Comparison of ENCODE assay signal across 13 mouse cellular contexts in the genomic region with DNA sequence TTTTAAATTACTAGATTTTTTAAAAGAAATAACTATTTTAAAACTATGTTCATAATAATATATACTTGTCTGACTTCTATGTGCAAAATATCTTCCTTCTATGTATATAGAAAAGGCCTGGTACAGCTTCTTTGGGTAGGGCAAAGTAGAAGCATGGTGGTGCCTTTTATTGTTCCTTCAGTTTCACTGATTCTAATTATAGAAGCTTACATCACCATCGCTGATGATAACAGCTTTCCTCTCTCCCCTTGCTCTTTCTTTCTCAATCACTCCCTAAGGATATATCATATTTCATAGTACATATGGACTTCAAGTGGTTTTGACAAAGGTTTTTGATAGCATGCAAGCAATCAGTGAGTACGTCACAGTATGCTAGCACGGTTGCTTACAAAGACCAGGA.
DNase-seq lines count a peak whose midpoint lies in the region; ATAC-seq and TF ChIP-seq lines count a peak whose summit lies in the region.
"Had no signal": no experiment of that assay in that cellular context is flagged by ENCODE, and none has a peak within 500 bp of the region (broad histone marks: within the 10 kb centered on the region; RNA-seq: fewer than 3 reads in every experiment).

No protein-coding gene starts in this region.

- intact Hi-C loops in heart, adult 2 months (cut with DNase I) = no loop called here

- H3K27me3 ChIP-seq in heart, embryonic 11.5 days (ENCODE audit: control insufficient read depth, insufficient read depth, low read length) = no peaks in the 10 kb centered on the region
- no peaks in the 10 kb centered on the region for H3K27me3 ChIP-seq in heart, adult 2 months (ENCODE audit: control insufficient read depth, insufficient read depth, low read length)
- no peaks in the 10 kb centered on the region for H3K27me3 ChIP-seq in midbrain, embryonic 14.5 days (ENCODE audit: control insufficient read depth, insufficient read depth, low read length)
- no peaks in the 10 kb centered on the region for H3K27me3 ChIP-seq in midbrain, embryonic 11.5 days (ENCODE audit: control insufficient read depth, insufficient read depth, low read length)
- H3K27me3 ChIP-seq in forebrain, postnatal 0 days (ENCODE audit: insufficient read depth, low read length) = no peaks in the 10 kb centered on the region
- no peaks in the 10 kb centered on the region for H3K27me3 ChIP-seq in kidney, embryonic 16.5 days (ENCODE audit: insufficient read depth, low read length)
- H3K27me3 ChIP-seq: liver, embryonic 13.5 days had no signal

- no peaks in the 10 kb centered on the region; the same call in 1 of the 2 replicates for H3K36me3 ChIP-seq in heart, embryonic 11.5 days (ENCODE audit: control insufficient read depth, insufficient read depth, low read length)
- H3K36me3 ChIP-seq in heart, adult 2 months (ENCODE audit: control insufficient read depth, insufficient read depth, low read length) = peaks cover 2% of the 10 kb centered on the region; the same call in 1 of the 2 replicates
- no peaks in the 10 kb centered on the region for H3K36me3 ChIP-seq in midbrain, embryonic 14.5 days (ENCODE audit: control insufficient read depth, insufficient read depth, low read length)
- no peaks in the 10 kb centered on the region for H3K36me3 ChIP-seq in midbrain, embryonic 11.5 days (ENCODE audit: control insufficient read depth, insufficient read depth, low read length)
- H3K36me3 ChIP-seq in forebrain, postnatal 0 days (ENCODE audit: insufficient read depth) = no peaks in the 10 kb centered on the region
- H3K36me3 ChIP-seq in kidney, embryonic 16.5 days (ENCODE audit: insufficient read depth, low read length) = peaks cover 4% of the 10 kb centered on the region

- no peak for TF ChIP-seq CTCF in heart, adult 2 months (IDR thresholded peaks at IDR 0.05)
- TF ChIP-seq CTCF in forebrain, postnatal 0 days (IDR thresholded peaks at IDR 0.05; ENCODE audit: low read depth) = no peak

- no peak for ATAC-seq in heart, embryonic 11.5 days (replicated peaks; ENCODE audit: insufficient number of reproducible peaks, low FRiP score, low TSS enrichment)
- no peak for ATAC-seq in midbrain, embryonic 14.5 days (ENCODE audit: low FRiP score, low TSS enrichment)
- no peak for ATAC-seq in midbrain, embryonic 11.5 days (ENCODE audit: low FRiP score)
- ATAC-seq in forebrain, postnatal 0 days = peak; percentile 67
- ATAC-seq in kidney, embryonic 16.5 days (ENCODE audit: low FRiP score, low TSS enrichment) = no peak

- peaks cover 7% of the 10 kb centered on the region for H3K4me1 ChIP-seq in heart, embryonic 11.5 days (ENCODE audit: control insufficient read depth, insufficient read depth, low read length)
- H3K4me1 ChIP-seq in heart, adult 2 months (ENCODE audit: control insufficient read depth, insufficient read depth, low read length) = peaks cover 1% of the 10 kb centered on the region; the same call in 1 of the 2 replicates
- peaks cover 4% of the 10 kb centered on the region; the same call in 1 of the 2 replicates for H3K4me1 ChIP-seq in midbrain, embryonic 14.5 days (ENCODE audit: control insufficient read depth, insufficient read depth, low read length)
- H3K4me1 ChIP-seq in midbrain, embryonic 11.5 days (ENCODE audit: control insufficient read depth, insufficient read depth, low read length) = no peaks in the 10 kb centered on the region
- 0 out of 2 replicates have a peak, but pooled peaks cover 4% of the 10 kb centered on the region for H3K4me1 ChIP-seq in forebrain, postnatal 0 days (ENCODE audit: insufficient read depth)
- no peaks in the 10 kb centered on the region for H3K4me1 ChIP-seq in kidney, embryonic 16.5 days (ENCODE audit: insufficient read depth, low read length)

- no peak overlapping the region for H3K4me3 ChIP-seq in heart, embryonic 11.5 days (ENCODE audit: low read depth, low read length)
- H3K4me3 ChIP-seq in heart, adult 2 months = no peak overlapping the region
- H3K4me3 ChIP-seq in midbrain, embryonic 14.5 days (replicated peaks; ENCODE audit: low read depth, low read length) = no peak overlapping the region
- no peak overlapping the region for H3K4me3 ChIP-seq in midbrain, embryonic 11.5 days (ENCODE audit: low read depth, low read length)
- H3K4me3 ChIP-seq in forebrain, postnatal 0 days (ENCODE audit: low read depth, low read length) = no peak overlapping the region
- no peak overlapping the region for H3K4me3 ChIP-seq in kidney, embryonic 16.5 days (ENCODE audit: low read length)
- H3K4me3 ChIP-seq: liver, embryonic 13.5 days had no signal

- no peak for TF ChIP-seq EP300 in heart, adult 2 months (IDR thresholded peaks at IDR 0.05; ENCODE audit: insufficient read depth, low read depth, low read length)

- DNase-seq in heart, adult 2 months = no peak
- DNase-seq in midbrain, embryonic 14.5 days = peak; percentile 22
- no peak for DNase-seq in midbrain, embryonic 11.5 days (ENCODE audit: low spot score, missing footprints)
- DNase-seq in forebrain, postnatal 0 days = peak; percentile 49
- DNase-seq in retina, embryonic 14.5 days (ENCODE audit: low spot score) = peak; percentile 31
- no peak for DNase-seq in layer of hippocampus, adult 9-11 months
- DNase-seq: cerebellum, adult 9-11 months; gastrocnemius, postnatal 36 days; liver, embryonic 13.5 days; right cerebral cortex, postnatal 4 days had no signal

- H3K79me2 ChIP-seq in heart, adult 2 months (replicated peaks; ENCODE audit: control insufficient read depth, insufficient read depth, low read length) = no peaks in the 10 kb centered on the region

- H3K9ac ChIP-seq in heart, embryonic 11.5 days (ENCODE audit: low read depth, low read length) = no peak overlapping the region
- no peak overlapping the region for H3K9ac ChIP-seq in heart, adult 2 months (ENCODE audit: low read depth, low read length)
- no peak overlapping the region for H3K9ac ChIP-seq in midbrain, embryonic 14.5 days (replicated peaks; ENCODE audit: low read length)
- H3K9ac ChIP-seq in midbrain, embryonic 11.5 days (ENCODE audit: low read length) = no peak overlapping the region
- peak overlapping the region; percentile 33; the same call in 1 of the 2 replicates for H3K9ac ChIP-seq in forebrain, postnatal 0 days
- H3K9ac ChIP-seq in kidney, embryonic 16.5 days (replicated peaks; ENCODE audit: low read length) = no peak overlapping the region
- H3K9ac ChIP-seq: liver, embryonic 13.5 days had no signal

- 0 out of 2 replicates have a peak overlapping the region, but pooled peaks have one; percentile 10 for H3K4me2 ChIP-seq in heart, embryonic 11.5 days
- no peak overlapping the region for H3K4me2 ChIP-seq in midbrain, embryonic 14.5 days (ENCODE audit: low read length)
- H3K4me2 ChIP-seq in midbrain, embryonic 11.5 days = no peak overlapping the region
- H3K4me2 ChIP-seq in forebrain, postnatal 0 days (ENCODE audit: low read depth) = no peak overlapping the region
- no peak overlapping the region for H3K4me2 ChIP-seq in kidney, embryonic 16.5 days (replicated peaks; ENCODE audit: low read depth, low read length)
- H3K4me2 ChIP-seq: liver, embryonic 13.5 days had no signal

- H3K9me3 ChIP-seq in heart, embryonic 11.5 days (replicated peaks; ENCODE audit: control insufficient read depth, low read length) = no peaks in the 10 kb centered on the region
- no peaks in the 10 kb centered on the region for H3K9me3 ChIP-seq in midbrain, embryonic 14.5 days (ENCODE audit: control insufficient read depth, low read length)
- no peaks in the 10 kb centered on the region for H3K9me3 ChIP-seq in midbrain, embryonic 11.5 days (ENCODE audit: control insufficient read depth, low read length)
- H3K9me3 ChIP-seq in forebrain, postnatal 0 days (ENCODE audit: low read length) = no peaks in the 10 kb centered on the region
- H3K9me3 ChIP-seq in kidney, embryonic 16.5 days (ENCODE audit: low read length) = no peaks in the 10 kb centered on the region
- H3K9me3 ChIP-seq: liver, embryonic 13.5 days had no signal

- no peak for TF ChIP-seq POLR2A in heart, adult 2 months (IDR thresholded peaks at IDR 0.05; ENCODE audit: insufficient read depth, low read depth, low read length)

- H3K27ac ChIP-seq in heart, embryonic 11.5 days (ENCODE audit: low read depth, low read length) = 0 out of 2 replicates have a peak overlapping the region, but pooled peaks have one; percentile 41
- no peak overlapping the region for H3K27ac ChIP-seq in heart, adult 2 months
- peak overlapping the region; percentile 3; the same call in 1 of the 2 replicates for H3K27ac ChIP-seq in midbrain, embryonic 14.5 days (replicated peaks; ENCODE audit: low read depth, low read length)
- no peak overlapping the region for H3K27ac ChIP-seq in midbrain, embryonic 11.5 days (ENCODE audit: low read depth, low read length)
- H3K27ac ChIP-seq in forebrain, postnatal 0 days (ENCODE audit: low read depth, low read length) = peak overlapping the region; percentile 70; the same call in 1 of the 2 replicates
- H3K27ac ChIP-seq in kidney, embryonic 16.5 days (ENCODE audit: low read length) = no peak overlapping the region
- H3K27ac ChIP-seq: kidney, postnatal 0 days; liver, embryonic 13.5 days had no signal

- 46% methylated on average over 3 of the region's 3 CpGs for WGBS in heart, embryonic 11.5 days (ENCODE audit: insufficient replicate concordance)
- 48% methylated on average over 3 of the region's 3 CpGs for WGBS in heart, adult 2 months
- WGBS in midbrain, embryonic 14.5 days = 64% methylated on average over 3 of the region's 3 CpGs
- WGBS in midbrain, embryonic 11.5 days = 92% methylated on average over 3 of the region's 3 CpGs
- 52% methylated on average over 3 of the region's 3 CpGs for WGBS in forebrain, postnatal 0 days
- 80% methylated on average over 3 of the region's 3 CpGs for WGBS in kidney, embryonic 16.5 days

Comparison
In these comparisons a context has a peak if more than half of its experiments do, and no peak if none do; other contexts are left out.
1. H3K27ac ChIP-seq: peak in heart, embryonic 11.5 days (single experiment), midbrain, embryonic 14.5 days (single experiment) and forebrain, postnatal 0 days (single experiment); none in heart, adult 2 months (single experiment), midbrain, embryonic 11.5 days (single experiment) and kidney, embryonic 16.5 days (single experiment).
2. DNase-seq: peak in midbrain, embryonic 14.5 days (single experiment), forebrain, postnatal 0 days (single experiment) and retina, embryonic 14.5 days (single experiment); none in heart, adult 2 months (0 of 2), midbrain, embryonic 11.5 days (single experiment) and layer of hippocampus, adult 9-11 months (single experiment).